Mouse (Mus musculus) heart, adult 9 months (tissue): ENCODE results near the gene Wwc1.
"Not testable (repeated sequence)": the region's sequence is repeated elsewhere in the genome, so short reads cannot be mapped to it uniquely, and the experiment has no call there.

Experiments
- DNase-seq, 2 experiments: peaks; one replicate each; pipeline ENCODE4 v3.0.0; 2022; ENCODE audit warnings: low spot score in 2 of 2

Wwc1 gene

DNA sequence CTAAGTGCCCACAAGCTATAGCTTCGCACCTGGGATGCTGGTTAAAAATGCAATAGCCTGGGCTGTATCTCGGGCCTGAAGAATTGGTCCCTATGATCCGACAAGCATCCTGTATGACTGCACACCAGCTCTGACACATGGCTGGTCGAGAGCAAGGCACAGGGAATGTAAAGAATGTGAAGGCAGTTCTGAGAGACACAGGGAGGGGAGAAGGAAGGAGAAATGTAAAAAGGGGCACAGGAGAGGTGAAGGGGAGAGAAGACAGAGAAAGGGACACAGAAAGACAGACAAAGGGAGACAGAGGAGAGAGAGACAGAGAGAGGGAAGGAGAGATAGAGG lies 101.8 kb downstream of the Wwc1 start:
- no peak for DNase-seq

DNA sequence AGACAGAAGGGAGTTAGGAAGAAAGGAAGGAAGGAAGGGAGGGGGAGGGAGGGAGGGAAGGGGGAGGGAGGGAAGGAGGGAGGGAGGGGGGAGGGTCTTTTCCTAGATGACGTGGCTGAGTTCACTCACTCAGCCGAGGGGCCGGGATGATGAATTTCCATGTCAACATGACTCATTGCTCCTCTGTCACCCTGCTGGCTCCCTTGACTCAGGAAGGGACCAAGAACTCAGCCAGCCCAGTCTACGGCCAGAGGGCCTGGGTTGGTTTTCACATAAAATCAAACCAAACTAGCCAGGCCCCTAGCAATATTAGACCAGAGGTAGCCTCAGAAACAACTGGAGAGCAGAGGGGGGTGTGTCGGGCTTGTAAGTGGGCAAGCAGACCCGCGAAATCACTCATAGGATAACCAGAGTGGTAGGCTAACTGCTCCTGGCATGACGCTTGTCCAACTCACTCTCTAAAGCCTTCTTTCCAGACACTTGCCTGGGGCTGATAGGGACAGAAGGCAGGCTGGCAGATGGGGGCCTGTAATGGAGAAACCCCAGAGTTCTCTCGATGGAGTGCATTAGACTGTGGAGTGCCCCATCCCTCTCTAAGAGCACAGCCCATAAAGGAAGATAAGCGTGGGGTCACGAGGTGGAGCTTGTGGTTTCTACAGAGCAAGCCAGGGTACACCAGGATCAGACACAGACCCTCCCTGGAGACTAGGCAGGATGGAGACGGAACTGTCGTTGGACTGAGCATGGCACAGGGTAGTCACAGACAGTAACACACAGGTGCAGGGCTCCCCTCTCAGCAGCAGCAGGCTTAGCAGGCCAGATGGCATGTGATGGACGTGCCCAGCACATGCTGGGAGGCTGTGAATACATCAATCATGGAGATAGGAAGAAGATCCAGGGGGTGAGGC lies 102.4 kb downstream of the Wwc1 start:
- no peak for DNase-seq

DNA sequence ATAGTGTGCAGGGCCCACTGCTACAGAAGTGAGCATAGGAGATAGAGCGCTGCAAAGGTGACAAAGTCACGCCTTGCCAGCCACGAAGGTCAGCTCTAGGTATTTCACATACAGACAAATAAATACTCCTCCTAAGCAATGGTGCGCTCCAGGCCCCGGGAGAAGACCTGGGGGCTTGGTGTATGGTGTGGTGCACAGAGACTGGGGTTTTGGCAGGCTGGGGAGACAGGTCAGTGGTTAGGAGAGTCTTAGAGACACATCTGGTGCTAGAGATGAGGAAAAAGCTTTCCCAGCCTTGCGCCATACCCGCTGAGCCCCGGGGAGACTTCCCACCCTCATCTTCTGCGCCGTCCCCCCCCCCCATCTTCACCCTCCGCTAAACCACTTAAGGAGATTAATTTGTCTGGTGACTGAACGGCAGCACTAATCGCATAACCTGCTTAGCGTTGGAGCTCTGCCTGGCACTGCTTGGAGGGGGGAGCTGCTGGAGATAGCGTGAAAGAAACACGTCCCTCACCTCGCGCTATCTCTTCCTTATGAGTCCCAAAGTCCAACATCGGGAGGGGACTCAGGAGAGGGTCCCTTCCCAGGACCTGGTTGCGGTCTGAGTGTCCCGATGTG lies 106.6 kb downstream of the Wwc1 start:
- no peak for DNase-seq

DNA sequence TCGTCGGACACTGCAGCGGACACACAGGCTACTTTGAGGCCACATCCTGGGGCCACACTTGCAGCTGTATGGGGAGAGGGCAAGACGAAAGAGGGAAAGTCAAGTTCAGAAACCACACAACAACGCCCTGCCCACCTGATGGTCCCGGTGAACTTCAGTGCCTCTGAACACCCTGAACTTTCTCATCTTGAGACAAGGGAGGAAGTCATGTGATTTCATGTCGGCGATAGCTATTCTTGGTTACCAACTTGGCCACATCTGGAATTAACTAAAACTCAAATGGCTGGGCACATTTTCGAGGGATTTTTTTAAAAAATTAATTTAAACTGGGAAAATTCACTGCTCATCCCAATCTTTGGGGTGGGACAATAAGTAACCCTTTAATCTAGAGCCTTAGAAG lies 109.4 kb downstream of the Wwc1 start:
- DNase-seq = no peak

GRCm38 (mm10) chr11:35866140-35866539 lies 114.2 kb downstream of the Wwc1 start:
- DNase-seq = no peak

GRCm38 (mm10) chr11:35864981-35865604 lies 115.2 kb downstream of the Wwc1 start:
- no peak for DNase-seq

GRCm38 (mm10) chr11:35863653-35864052 lies 116.7 kb downstream of the Wwc1 start:
- DNase-seq = no peak

DNA sequence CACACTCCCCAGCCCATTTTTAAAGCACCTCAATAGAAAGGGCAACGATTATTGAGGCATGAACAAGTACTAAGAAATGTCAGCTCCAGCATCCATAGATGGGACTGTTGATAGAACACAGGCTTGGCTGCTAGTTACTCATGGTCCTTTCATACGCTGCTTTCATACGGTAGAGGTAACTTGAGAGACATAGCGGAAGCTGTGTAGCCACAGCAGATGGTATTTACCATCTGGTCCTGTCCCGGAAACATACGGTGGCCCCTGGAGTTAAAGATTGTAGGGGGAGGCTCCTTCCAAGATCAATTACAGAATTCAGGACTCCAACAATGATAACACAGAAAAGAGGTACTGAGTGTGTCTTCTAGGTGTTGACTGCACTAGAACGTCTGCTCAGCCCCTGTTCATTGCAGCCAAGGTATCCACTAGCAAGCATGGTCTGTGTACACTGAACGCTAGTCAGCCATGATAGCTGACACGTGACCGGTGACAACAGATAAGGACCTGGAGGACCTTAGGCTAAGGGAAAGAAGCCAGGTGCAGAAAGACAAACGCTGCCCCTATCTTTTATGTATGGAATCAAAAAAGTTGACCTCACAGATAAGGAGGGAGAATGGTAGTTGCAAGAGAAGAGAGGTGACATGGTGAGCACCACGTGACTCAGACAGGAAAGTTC lies 122.8 kb downstream of the Wwc1 start:
- no peak for DNase-seq

GRCm38 (mm10) chr11:35856359-35857040 lies 123.8 kb downstream of the Wwc1 start:
- no peak for DNase-seq

DNA sequence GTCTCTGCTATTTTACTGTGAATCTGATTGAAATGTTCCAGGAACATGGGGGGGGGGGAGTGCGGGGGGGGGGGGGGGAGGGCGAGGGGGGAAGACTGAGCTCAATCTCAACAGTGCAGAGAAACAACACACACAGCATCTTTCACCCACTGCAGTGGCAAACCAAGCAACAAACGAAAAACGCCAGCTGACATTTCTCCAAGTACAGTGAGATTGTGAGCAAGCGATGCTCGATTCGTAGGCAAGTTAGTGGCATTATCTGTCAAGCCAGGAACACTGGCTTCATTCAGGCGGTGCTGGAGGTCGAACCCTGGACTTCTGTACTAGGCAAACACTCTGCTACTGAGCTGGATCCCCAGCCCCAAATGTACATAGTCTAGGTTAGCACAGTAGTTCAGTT lies 124.8 kb downstream of the Wwc1 start:
- DNase-seq = no peak

DNA sequence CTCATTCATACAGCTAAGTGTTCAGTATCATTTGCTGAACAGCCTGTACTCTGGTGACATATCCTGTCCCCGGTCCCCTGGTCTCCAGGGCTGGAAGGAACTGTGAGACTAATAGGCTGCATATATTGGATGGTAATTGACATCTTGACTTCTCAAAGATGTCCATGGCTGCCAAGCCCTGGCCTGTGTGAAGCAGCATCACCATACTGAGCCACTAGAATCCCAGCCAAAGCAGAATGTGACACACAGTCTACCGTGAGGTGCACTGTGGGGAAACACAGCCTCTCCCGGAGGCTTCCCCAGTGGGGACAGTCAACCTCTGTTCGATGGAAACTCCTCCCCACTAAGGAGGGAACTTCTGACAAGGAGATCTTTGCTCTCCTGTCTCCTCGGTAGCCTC lies 125.4 kb downstream of the Wwc1 start:
- no peak for DNase-seq

- DNase-seq = no peak
These were observed 126.7 kb downstream of the Wwc1 start for GRCm38 (mm10) chr11:35853651-35854050.

DNA sequence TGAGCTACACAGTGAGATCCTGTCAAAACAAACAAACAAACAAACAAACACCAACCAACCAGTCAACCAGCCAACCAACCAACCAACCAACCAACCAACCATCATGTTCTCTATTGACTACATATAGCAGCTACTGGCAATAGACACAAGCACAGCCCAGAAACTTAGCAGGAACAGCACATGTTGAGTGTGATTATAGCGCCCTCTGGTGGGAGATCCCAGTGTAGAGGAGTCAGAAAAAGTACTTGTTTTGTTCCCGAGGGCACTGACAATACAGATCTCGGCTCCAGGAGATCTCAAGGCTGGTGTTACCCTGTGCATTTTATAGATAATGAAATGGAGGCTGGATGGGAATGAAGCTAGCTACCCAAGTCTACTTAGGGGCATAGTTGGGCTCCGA lies 127.6 kb downstream of the Wwc1 start:
- DNase-seq = no peak

GRCm38 (mm10) chr11:35844299-35844698 lies 136.0 kb downstream of the Wwc1 start:
- no peak for DNase-seq

- DNase-seq = not testable (repeated sequence)
These were observed 137.8 kb downstream of the Wwc1 start for GRCm38 (mm10) chr11:35842560-35842959.

DNA sequence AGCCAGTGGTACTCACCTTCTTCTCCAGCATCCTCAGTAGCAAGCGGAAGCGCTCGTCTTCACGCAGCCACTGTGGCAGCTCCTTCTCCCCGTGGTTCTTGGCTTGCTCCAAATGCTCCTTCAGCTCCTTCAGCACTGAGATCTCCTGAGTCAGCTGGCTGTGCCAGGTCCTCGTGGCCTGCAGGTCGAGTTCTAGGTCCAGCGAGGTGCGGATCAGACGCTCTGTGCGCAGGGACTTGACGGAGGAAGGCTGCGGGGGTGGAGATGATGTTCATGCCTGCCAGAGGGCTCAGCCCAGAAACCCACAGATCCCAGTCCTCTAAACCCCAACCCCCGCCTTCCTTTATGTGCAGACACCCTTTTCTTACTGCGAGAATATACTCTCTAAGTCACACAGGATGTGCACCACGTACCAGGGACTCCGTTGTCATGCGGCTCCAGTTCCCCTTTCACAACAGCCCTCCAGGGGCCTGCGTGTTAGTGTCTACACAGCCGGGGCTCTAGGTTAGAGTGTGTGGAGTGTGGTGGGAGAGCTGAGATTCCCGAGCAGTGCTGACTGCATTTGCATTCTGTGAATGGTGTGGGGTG lies 138.5 kb downstream of the Wwc1 start:
- DNase-seq = no peak

DNA sequence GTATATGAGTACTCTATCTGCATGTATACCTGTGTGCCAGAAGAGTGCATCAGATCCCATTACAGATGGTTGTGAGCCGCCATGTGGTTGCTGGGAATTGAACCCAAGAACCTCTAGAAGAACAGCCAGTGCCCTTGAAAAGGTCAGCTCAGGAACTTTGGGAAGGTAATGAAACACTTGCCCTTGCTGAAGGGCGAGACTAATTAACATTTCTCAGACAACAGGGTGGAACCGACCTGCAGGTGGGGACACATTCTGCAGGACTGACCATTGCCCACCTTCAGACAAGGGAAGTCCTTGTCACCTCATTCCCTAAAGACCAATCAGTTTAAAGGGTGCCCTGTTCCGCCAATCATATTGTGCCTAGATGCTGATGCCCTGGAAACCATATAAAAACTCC lies 139.5 kb downstream of the Wwc1 start:
- DNase-seq = not testable (repeated sequence)

DNA sequence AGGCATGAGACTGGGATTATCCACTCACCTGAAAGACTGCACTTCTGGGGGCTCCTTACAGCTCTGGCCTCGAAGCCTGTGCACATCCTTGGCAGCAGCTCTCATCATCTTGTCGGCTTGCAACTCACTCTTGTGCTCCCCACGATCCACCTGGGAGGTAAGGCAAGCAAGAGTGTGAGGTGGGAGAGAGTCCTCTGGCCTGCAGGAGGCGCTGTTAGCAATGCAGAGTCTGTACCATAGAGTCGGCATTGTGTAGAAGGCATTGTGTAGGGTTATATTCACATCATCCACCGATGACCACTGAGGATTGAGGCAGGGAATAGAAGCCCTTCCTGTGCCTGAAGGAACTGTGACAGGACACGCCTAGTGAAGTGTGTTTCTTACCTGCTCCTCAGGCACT lies 140.0 kb downstream of the Wwc1 start:
- DNase-seq = no peak

GRCm38 (mm10) chr11:35838345-35839338 lies 141.7 kb downstream of the Wwc1 start:
- peak; percentile 88 to 91 for DNase-seq
